Mouse (Mus musculus) cortical plate, adult 2 months (tissue): ENCODE results near the gene Tmem230.

Source experiments
- CTCF ChIP-seq: fragments of 200-500 bp; IDR thresholded peaks from 2 replicates; pipeline ENCODE4 v1.5.1; 2011; ENCODE audit warnings: mild to moderate bottlenecking, control low read depth, low read length; ENCODE audit not compliant: insufficient read depth; ENCODE audit errors: extremely low read depth
- POLR2A ChIP-seq: fragments of 200-500 bp; IDR thresholded peaks from 2 replicates; pipeline ENCODE4 v1.6.1; 2011; ENCODE audit warnings: mild to moderate bottlenecking, low read length, control low read depth; ENCODE audit not compliant: insufficient read depth; ENCODE audit errors: extremely low read depth

DNA sequence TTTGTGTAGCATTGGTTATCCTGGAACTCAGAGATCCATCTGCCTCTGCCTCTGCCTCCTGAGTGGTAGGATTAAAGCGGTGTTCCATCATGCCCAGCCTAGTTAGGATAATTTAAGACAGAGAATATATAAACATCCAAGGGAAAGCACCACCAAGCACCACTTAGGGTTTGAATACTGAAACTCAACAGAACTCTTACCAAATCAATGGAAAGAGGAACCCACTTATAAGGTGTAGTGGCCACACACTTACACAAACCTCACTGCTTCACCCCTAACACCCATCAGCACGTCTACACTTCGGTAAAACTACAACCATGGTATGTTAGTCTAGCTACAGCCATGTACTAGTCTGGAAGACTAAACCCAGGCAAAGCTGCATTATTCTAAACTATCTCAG, 4.2 kb downstream of the Tmem230 start:
- TF ChIP-seq POLR2A (no peak), CTCF (no peak)
